Mouse (Mus musculus) liver, postnatal 0 days (tissue): ENCODE measurements around the gene Tm2d3.

ENCODE experiments used
- CTCF ChIP-seq: sonication (generic); IDR thresholded peaks from 2 replicates; pipeline ENCODE4 v1.5.1; 2016; ENCODE audit warnings: antibody characterized with exemption, low read depth
- EP300 ChIP-seq: IDR thresholded peaks from 2 replicates; pipeline ENCODE4 v1.6.1; 2016; ENCODE audit warnings: antibody characterized with exemption, low read depth, mild to moderate bottlenecking

- TF ChIP-seq CTCF (no peak), EP300 (no peak)
Observed at GRCm38 (mm10) chr7:65708506-65708905, 17.5 kb downstream of the Tm2d3 start.
